Mouse (Mus musculus) forebrain, embryonic 14.5 days (tissue): ENCODE results near the gene Rpl3. TPM values are rescaled to one million over a fixed set of nuclear protein-coding genes. Genes with fewer than 3 reads are reported as not detected.

Experiments used
- ATAC-seq: fragments of 200-750 bp; cut with Nextera tagmentation; 2 replicates; pipeline ENCODE4 v1.8.0; 2017; ENCODE audit warnings: mild to moderate bottlenecking, moderate library complexity
- DNase-seq: peaks from one replicate; pipeline ENCODE4 v3.0.0-alpha.2; 2015; ENCODE audit warnings: low spot score
- H3K27ac ChIP-seq: fragments of 300-500 bp; sonication (generic); 2 replicates; pipeline ENCODE4 v1.5.1; 2014; ENCODE audit warnings: low read depth, mild to moderate bottlenecking, control low read depth, low read length, moderate library complexity
- H3K27me3 ChIP-seq: fragments of 300-500 bp; sonication (generic); replicated peaks from 2 replicates; pipeline ENCODE4 v1.6.1; 2014; ENCODE audit warnings: low read length, control low read depth, mixed read lengths; ENCODE audit not compliant: control insufficient read depth, insufficient read depth
- H3K36me3 ChIP-seq: fragments of 300-500 bp; sonication (generic); 2 replicates; pipeline ENCODE4 v1.6.1; 2014; ENCODE audit warnings: low read length, control low read depth; ENCODE audit not compliant: control insufficient read depth, insufficient read depth
- H3K4me1 ChIP-seq: fragments of 300-500 bp; sonication (generic); 2 replicates; pipeline ENCODE4 v1.6.1; 2014; ENCODE audit warnings: antibody characterized with exemption, low read length, control low read depth; ENCODE audit not compliant: control insufficient read depth, insufficient read depth
- H3K4me2 ChIP-seq: fragments of 300-500 bp; sonication (generic); 2 replicates; pipeline ENCODE4 v1.6.1; 2014; ENCODE audit warnings: mild to moderate bottlenecking, control low read depth, low read length
- H3K4me3 ChIP-seq: fragments of 300-500 bp; sonication (generic); 2 replicates; pipeline ENCODE4 v1.5.1; 2014; ENCODE audit warnings: low read depth, low read length, control low read depth
- H3K9ac ChIP-seq: fragments of 300-500 bp; sonication (generic); 2 replicates; pipeline ENCODE4 v1.6.1; 2014; ENCODE audit warnings: mild to moderate bottlenecking, low read length, control low read depth, moderate library complexity
- H3K9me3 ChIP-seq: fragments of 300-500 bp; sonication (generic); replicated peaks from 2 replicates; pipeline ENCODE4 v1.6.1; 2016; ENCODE audit warnings: low read length, control low read depth, mixed read lengths; ENCODE audit not compliant: control insufficient read depth
- WGBS: fragments of 180-500 bp; shearing (Covaris S2); extraction: QIAGEN DNeasy Blood & Tissue Kit; methylation state at CpG from one replicate; pipeline ENCODE4 v1.1.7; 2014; 5-methylcytosine and 5-hydroxymethylcytosine counted together
- polyA plus RNA-seq: library from polyadenylated mRNA; unstranded; fragments of >200 nt; fragmentation: Nextera tagmentation; extraction: Ambion mirVana; gene quantifications from 2 replicates; pipeline ENCODE4 v1.2.1, GENCODE M21; 2014

Gene Rpl3
- polyA plus RNA-seq, 1 experiment from 2014 or later: 902 TPM

DNA sequence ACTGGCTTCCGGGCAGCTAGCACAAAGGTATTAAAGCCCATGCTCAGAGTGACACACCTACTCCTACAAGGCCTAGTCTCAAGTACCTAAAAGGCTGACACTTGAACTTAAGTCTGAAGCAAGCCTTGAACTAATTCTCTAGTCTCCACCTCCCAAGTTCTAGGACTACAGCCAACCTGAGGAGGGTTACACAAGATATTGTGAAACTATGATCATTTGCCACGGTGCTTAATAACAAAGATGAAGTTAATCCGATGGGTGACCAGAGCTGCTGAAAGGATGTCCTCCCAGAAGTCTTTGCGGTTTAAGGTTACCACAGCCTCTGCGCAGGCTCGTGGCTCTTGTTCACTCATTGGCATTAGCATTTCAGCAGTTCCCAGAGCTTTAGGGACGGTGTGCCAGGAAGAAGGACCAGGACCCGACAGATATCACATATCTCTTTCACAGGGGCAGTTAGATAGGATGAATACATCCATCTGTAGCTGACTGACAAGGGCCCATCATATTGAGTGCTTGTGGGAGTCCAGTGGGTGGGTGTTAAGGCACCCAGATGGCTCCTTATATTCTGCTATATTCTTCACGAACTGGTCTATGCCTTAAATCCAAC lies 4.2 kb downstream of the Rpl3 start:
- Histone ChIP-seq H3K4me1 (no peaks in the 10 kb centered on the region; the same call in 1 of the 2 replicates), H3K27me3 (0 out of 2 replicates have a peak, but pooled peaks cover 9% of the 10 kb centered on the region), H3K9me3 (no peaks in the 10 kb centered on the region), H3K36me3 (no peaks in the 10 kb centered on the region), H3K4me2 (no peak overlapping the region), H3K27ac (no peak overlapping the region), H3K4me3 (no peak overlapping the region), H3K9ac (no peak overlapping the region)
- no peak for ATAC-seq
- 91% methylated on average over 9 of the region's 9 CpGs for WGBS
- no peak for DNase-seq

DNA sequence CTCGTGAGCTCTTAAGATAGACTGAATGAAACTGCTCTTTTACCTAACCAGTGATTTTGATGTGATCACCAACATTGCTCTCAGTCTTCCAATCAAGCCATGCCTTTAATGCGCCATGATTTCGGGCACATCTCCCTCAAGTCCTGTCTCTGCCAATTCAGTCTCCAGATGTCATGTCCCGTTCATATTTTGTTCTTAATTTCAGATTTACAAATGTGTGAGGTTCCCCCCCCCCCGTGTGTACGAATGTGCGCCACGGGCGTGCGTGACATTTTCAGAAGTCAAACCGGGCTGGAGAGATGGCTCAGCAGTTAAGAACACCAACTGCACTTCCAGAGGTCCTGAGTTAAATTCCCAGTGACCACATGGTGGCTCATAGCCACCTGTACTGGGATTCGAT lies 7.9 kb downstream of the Rpl3 start:
- peak overlapping the region; percentile 64 for H3K4me3 ChIP-seq
- H3K4me1 ChIP-seq: peaks cover 12% of the 10 kb centered on the region
- WGBS: 3% methylated on average over 12 of the region's 12 CpGs
- peak overlapping the region; percentile 80 for H3K4me2 ChIP-seq
- no peaks in the 10 kb centered on the region for H3K9me3 ChIP-seq
- peak overlapping the region; percentile 97 for H3K27ac ChIP-seq
- peaks cover 34% of the 10 kb centered on the region for H3K36me3 ChIP-seq
- DNase-seq: no peak
- H3K27me3 ChIP-seq: no peaks in the 10 kb centered on the region
- ATAC-seq: peak; percentile 56
- peak overlapping the region; percentile 73 for H3K9ac ChIP-seq

DNA sequence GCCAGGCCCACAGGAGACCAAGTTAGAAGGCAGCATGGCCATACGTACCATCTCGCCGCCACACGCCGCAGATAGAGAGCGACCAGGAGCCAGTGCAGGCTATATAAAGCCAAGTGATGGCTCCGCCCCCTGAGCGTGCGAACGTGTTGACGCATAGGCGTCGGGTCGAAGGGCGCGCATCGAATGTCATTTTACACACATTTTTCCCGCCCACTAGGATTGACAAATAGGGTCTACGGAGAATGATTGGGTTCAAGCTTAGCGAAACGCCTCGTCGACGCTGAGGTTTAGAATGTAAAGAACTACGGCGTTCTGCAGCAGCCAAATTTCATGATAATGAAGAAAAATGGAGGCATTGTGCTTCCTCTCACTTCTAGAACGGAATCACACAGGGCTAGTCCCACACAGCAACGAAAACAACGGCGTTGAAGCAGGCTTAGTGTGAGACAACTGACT lies 8.4 kb downstream of the Rpl3 start:
- Histone ChIP-seq H3K9me3 (no peaks in the 10 kb centered on the region), H3K36me3 (peaks cover 39% of the 10 kb centered on the region), H3K27ac (peak overlapping the region; percentile 97), H3K4me3 (peak overlapping the region; percentile 64), H3K27me3 (no peaks in the 10 kb centered on the region), H3K9ac (peak overlapping the region; percentile 94), H3K4me1 (peaks cover 12% of the 10 kb centered on the region), H3K4me2 (peak overlapping the region; percentile 80)
- WGBS: under 1% methylated on average over 30 of the region's 30 CpGs
- peak; percentile 96 for ATAC-seq
- peak; percentile 100 for DNase-seq

DNA sequence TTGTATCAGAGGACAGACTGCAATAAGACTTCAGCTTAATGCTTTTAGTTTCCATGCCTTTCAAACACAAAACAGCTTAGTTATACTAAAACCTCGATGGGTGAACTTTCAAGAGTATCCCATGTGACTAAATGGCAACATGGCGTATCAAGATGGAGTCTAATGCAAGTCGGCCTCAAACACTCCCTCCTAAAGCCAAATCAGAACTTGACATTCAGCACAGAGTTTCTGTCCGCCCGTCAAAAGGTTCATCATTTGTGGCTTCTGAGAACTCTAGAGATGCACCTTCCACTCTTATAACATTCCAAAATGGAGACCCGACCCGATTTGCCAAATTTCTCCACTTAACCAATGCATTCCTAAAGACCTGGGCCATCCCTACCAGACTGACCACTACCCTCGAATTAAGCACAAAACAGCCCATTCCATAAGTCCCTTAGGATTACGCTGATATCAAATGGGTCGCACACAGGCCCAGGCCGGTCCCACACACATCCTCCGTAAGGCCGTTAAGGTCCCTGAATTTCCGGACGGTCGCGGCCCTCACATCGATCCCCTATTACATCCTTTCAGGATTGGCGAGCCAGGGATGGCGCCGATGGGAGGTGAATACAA lies 8.9 kb downstream of the Rpl3 start:
- Histone ChIP-seq H3K27me3 (no peaks in the 10 kb centered on the region), H3K27ac (peak overlapping the region; percentile 85), H3K4me2 (peak overlapping the region; percentile 80), H3K4me1 (peaks cover 12% of the 10 kb centered on the region), H3K9me3 (no peaks in the 10 kb centered on the region), H3K4me3 (peak overlapping the region; percentile 64), H3K36me3 (peaks cover 44% of the 10 kb centered on the region), H3K9ac (peak overlapping the region; percentile 94)
- WGBS: under 1% methylated on average over 21 of the region's 21 CpGs
- ATAC-seq: no peak
- no peak for DNase-seq

DNA sequence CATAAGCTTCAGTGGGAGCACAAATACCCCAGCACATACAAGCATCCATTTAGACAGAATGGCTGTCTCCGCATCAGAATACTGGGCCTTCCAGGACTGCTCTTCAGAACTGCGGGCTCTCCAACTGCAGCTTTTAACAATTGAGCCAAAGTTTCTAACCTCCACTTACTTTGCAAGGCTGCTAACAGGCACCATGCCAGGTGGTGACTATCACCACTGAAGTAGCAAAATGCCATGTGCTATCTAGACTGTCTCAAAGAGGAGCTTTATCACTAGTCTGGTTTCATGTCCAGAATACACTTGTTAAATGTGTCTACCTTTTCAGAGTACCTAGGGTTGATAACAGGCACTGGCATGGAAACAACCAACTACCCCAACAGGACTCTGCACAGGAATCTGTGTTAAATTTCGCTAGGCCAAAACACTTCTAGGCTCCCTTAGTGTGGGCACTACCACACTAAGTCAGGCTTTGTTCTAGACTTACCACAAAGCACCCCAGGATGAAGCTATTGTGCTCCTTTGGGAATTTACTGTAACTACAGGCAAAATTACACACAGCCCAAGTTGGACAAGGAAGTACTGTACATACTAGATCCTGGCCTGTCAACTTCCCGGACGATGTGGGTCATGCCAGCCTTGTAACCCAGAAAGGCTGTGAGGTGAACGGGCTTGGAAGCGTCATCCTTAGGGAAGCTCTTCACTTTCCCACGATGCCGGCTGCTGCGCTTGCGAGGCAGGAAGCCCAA lies 9.7 kb downstream of the Rpl3 start:
- ATAC-seq (no peak), DNase-seq (no peak)
- Histone ChIP-seq H3K27ac (no peak overlapping the region), H3K4me1 (peaks cover 12% of the 10 kb centered on the region), H3K36me3 (peaks cover 52% of the 10 kb centered on the region), H3K4me2 (peak overlapping the region; percentile 80), H3K9ac (peak overlapping the region; percentile 94), H3K9me3 (no peaks in the 10 kb centered on the region), H3K27me3 (no peaks in the 10 kb centered on the region), H3K4me3 (peak overlapping the region; percentile 64)
- WGBS: 7% methylated on average over 11 of the region's 11 CpGs

DNA sequence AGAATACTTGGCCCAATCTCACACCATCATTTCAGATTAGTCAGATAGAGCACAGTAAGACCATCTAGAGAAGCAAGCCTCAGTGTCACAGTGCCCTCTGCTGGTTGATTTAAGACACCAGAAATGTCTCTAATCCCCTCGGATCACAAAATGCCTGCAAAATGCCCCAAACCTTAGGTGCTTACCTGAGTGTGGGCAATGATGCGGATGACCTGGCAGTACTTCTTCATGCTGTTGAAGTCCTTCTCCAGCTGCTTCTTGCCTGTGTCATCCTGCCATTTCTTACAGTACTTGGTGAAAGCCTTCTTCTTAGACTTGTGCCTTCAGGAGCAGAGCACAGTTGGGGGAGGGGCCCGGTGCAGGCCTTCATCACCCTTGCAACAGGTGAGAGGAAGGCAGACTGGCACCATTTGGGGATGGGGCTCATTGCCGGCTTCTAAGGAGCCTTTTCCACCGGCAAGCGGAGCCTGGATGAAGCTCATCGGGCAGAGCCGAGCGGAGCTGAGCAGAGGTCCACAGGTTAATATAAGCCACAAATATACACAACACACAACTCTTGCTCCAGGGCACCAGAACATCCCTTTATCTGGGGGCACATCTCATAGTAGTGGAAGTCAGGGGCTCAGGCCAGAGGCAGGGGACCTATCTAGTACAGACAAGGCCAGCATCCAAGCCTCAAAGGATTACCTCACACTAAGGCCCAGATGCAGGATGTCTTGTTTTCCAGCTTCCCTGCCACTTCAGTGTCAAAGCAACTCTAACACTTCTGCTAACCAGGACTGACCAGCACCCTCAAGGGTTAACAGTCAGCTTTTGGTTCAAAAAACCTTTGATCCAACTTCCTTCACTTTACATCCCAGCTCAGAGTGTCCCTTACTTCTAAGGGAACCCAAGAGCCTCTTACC lies 10.7 kb downstream of the Rpl3 start:
- no peak overlapping the region for H3K27ac ChIP-seq

DNA sequence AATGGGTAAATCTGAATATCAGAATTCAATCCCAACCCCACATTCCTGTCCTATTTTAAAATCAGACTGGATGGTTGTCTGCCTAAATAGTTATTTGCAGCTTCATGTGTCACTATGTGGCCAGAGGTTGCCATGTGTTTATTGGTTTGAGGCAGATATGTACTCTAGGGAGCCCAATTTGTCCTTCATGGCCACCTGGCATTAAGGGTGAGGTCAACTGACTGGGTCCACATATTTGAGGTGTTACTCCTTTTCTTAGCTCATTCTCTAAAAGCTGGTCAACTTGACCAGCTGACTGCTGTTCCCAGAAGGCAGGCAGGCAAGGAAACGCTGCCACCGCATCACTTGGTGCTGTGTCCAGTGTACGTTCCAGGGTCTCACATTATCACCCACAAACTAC lies 11.7 kb downstream of the Rpl3 start:
- no peaks in the 10 kb centered on the region for H3K9me3 ChIP-seq
- H3K9ac ChIP-seq: peak overlapping the region; percentile 45; the same call in 1 of the 2 replicates
- no peak overlapping the region for H3K27ac ChIP-seq
- WGBS: 76% methylated on average over 3 of the region's 3 CpGs
- ATAC-seq: no peak
- DNase-seq: no peak
- peaks cover 61% of the 10 kb centered on the region for H3K36me3 ChIP-seq
- H3K27me3 ChIP-seq: no peaks in the 10 kb centered on the region
- H3K4me3 ChIP-seq: no peak overlapping the region
- no peak overlapping the region for H3K4me2 ChIP-seq
- H3K4me1 ChIP-seq: peaks cover 12% of the 10 kb centered on the region

More for the DNA sequence above, 10.7 kb downstream of the Rpl3 start:
- ATAC-seq: no peak
- peaks cover 61% of the 10 kb centered on the region for H3K36me3 ChIP-seq
- peak overlapping the region; percentile 80 for H3K4me2 ChIP-seq
- peak overlapping the region; percentile 94 for H3K9ac ChIP-seq
- no peaks in the 10 kb centered on the region for H3K9me3 ChIP-seq
- DNase-seq: peak; percentile 85
- H3K4me1 ChIP-seq: peaks cover 12% of the 10 kb centered on the region
- H3K4me3 ChIP-seq: peak overlapping the region; percentile 64; the same call in 1 of the 2 replicates
- H3K27me3 ChIP-seq: no peaks in the 10 kb centered on the region
- whole genome bisulfite sequencing: 61% methylated on average over 9 of the region's 9 CpGs

DNA sequence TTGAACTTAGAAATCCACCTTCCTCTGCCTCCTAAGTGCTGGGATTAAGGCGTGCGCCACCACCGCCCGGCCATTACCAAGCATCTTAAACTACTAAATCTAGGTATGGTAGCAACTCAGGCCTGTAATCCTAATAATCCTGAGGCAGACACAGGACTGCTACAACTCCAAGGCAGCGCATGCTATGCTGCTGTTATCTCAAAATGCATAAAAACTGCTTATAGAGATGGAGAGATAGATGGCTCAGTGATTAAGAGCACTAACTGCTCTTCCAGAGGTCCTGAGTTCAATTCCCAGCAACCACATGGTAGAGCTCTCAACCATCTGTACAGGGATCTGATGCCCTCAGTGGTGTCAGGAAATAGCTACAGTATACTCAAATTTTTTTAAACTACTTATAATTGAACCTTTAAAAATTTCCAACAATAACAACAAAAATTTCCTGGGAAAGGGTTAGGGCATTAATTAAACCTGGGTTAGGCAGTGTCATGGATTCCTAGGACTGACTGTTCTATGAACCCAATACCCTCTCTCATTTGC lies 12.5 kb downstream of the Rpl3 start:
- no peaks in the 10 kb centered on the region for H3K27me3 ChIP-seq
- no peak for DNase-seq
- no peak overlapping the region for H3K4me3 ChIP-seq
- H3K9ac ChIP-seq: 0 out of 2 replicates have a peak overlapping the region, but pooled peaks have one; percentile 25
- no peak for ATAC-seq
- no peak overlapping the region for H3K27ac ChIP-seq
- no peak overlapping the region for H3K4me2 ChIP-seq
- 93% methylated on average over 5 of the region's 5 CpGs for WGBS
- peaks cover 61% of the 10 kb centered on the region for H3K36me3 ChIP-seq
- no peaks in the 10 kb centered on the region for H3K9me3 ChIP-seq
- H3K4me1 ChIP-seq: peaks cover 12% of the 10 kb centered on the region
